Mouse (Mus musculus) Muller cell, postnatal 12 days (primary cell): ENCODE data around the gene Nat14.
"Not testable (repeated sequence)": the region's sequence is repeated elsewhere in the genome, so short reads cannot be mapped to it uniquely, and the experiment has no call there.

Experiments
- DNase-seq: peaks from one replicate; pipeline ENCODE4 v3.0.0-alpha.2; 2015; ENCODE audit errors: inconsistent ontology term

The Nat14 gene

GRCm38 (mm10) chr7:4921824-4922482 lies at the start of gene Nat14:
Gene Nat14, plus strand, starts transcription at chr7:4922028.
- no peak for DNase-seq

GRCm38 (mm10) chr7:4876753-4877221 lies 45.0 kb upstream of the Nat14 start, which contains the start of gene Isoc2a:
Gene Isoc2a, plus strand, starts transcription at chr7:4877153.
- DNase-seq = peak; percentile 99

- no peak for DNase-seq
Observed at GRCm38 (mm10) chr7:4877226-4877625, 44.6 kb upstream of the Nat14 start.

GRCm38 (mm10) chr7:4878186-4878585 lies 43.6 kb upstream of the Nat14 start:
- DNase-seq = no peak

- DNase-seq = not testable (repeated sequence)
Observed at GRCm38 (mm10) chr7:4879036-4879435, 42.8 kb upstream of the Nat14 start.

- no peak for DNase-seq
Observed at GRCm38 (mm10) chr7:4886680-4887079, 35.1 kb upstream of the Nat14 start.

GRCm38 (mm10) chr7:4895186-4895585 lies 26.6 kb upstream of the Nat14 start:
- DNase-seq = no peak

- no peak for DNase-seq
Observed at GRCm38 (mm10) chr7:4898851-4899648, 22.8 kb upstream of the Nat14 start.

- DNase-seq = no peak
Observed at GRCm38 (mm10) chr7:4899649-4900522, 21.9 kb upstream of the Nat14 start.

- no peak for DNase-seq
Observed at GRCm38 (mm10) chr7:4900523-4900851, 21.3 kb upstream of the Nat14 start.

- DNase-seq = no peak
Observed at GRCm38 (mm10) chr7:4901171-4901570, 20.7 kb upstream of the Nat14 start.

- no peak for DNase-seq
Observed at GRCm38 (mm10) chr7:4902404-4902803, 19.4 kb upstream of the Nat14 start.

- DNase-seq = no peak
Observed at GRCm38 (mm10) chr7:4906466-4906950, 15.3 kb upstream of the Nat14 start, which contains the start of gene Gm36210. Gene Gm36210, minus strand, starts transcription at chr7:4906516.

GRCm38 (mm10) chr7:4911561-4911960 lies 10.3 kb upstream of the Nat14 start:
- DNase-seq = peak; percentile 38

- DNase-seq = no peak
Observed at GRCm38 (mm10) chr7:4912248-4912647, 9.6 kb upstream of the Nat14 start.

GRCm38 (mm10) chr7:4915007-4915665 lies 6.7 kb upstream of the Nat14 start, which contains the start of gene Zfp628:
Gene Zfp628, plus strand, starts transcription at chr7:4915217.
- peak; percentile 95 for DNase-seq

- DNase-seq = no peak
Observed at GRCm38 (mm10) chr7:4915669-4916416, 6.0 kb upstream of the Nat14 start.

GRCm38 (mm10) chr7:4917494-4917893 lies 4.3 kb upstream of the Nat14 start:
- no peak for DNase-seq

GRCm38 (mm10) chr7:4918681-4919080 lies 3.1 kb upstream of the Nat14 start:
- no peak for DNase-seq

- DNase-seq = no peak
Observed at GRCm38 (mm10) chr7:4919096-4919495, 2.7 kb upstream of the Nat14 start.
